Mouse (Mus musculus) kidney, postnatal 0 days (tissue): ENCODE results near the gene Ctdsp2. TPM values are rescaled to one million over a fixed set of nuclear protein-coding genes. Genes with fewer than 3 reads are reported as not detected.

ENCODE experiments used
- ATAC-seq: fragments of 200-750 bp; cut with Nextera tagmentation; replicated peaks from 2 replicates; pipeline ENCODE4 v1.8.0; 2017; ENCODE audit warnings: low read depth, moderate number of reproducible peaks, moderate TSS enrichment, moderate library complexity; ENCODE audit not compliant: low FRiP score
- DNase-seq: peaks from one replicate; pipeline ENCODE4 v3.0.0-alpha.2; 2016; ENCODE audit warnings: low spot score
- H3K27ac ChIP-seq: fragments of 300-500 bp; sonication (generic); 2 replicates; pipeline ENCODE4 v1.5.1; 2014; ENCODE audit warnings: mild to moderate bottlenecking
- H3K27me3 ChIP-seq: fragments of 300-500 bp; sonication (generic); 2 replicates; pipeline ENCODE4 v1.6.1; 2014; ENCODE audit warnings: low read length, mixed read lengths; ENCODE audit not compliant: insufficient read depth
- H3K36me3 ChIP-seq: fragments of 300-500 bp; sonication (generic); 2 replicates; pipeline ENCODE4 v1.6.1; 2014; ENCODE audit warnings: low read length, mixed read lengths; ENCODE audit not compliant: insufficient read depth
- H3K4me1 ChIP-seq: fragments of 300-500 bp; sonication (generic); replicated peaks from 2 replicates; pipeline ENCODE4 v1.6.1; 2014; ENCODE audit warnings: antibody characterized with exemption, low read length, mixed read lengths; ENCODE audit not compliant: insufficient read depth
- H3K4me2 ChIP-seq: fragments of 300-500 bp; sonication (generic); 2 replicates; pipeline ENCODE4 v1.6.1; 2014; ENCODE audit warnings: mild to moderate bottlenecking, low read length, moderate library complexity, mixed read lengths
- H3K4me3 ChIP-seq: fragments of 300-500 bp; sonication (generic); replicated peaks from 2 replicates; pipeline ENCODE4 v1.5.1; 2014; ENCODE audit warnings: low read depth, low read length
- H3K9ac ChIP-seq: fragments of 300-500 bp; sonication (generic); 2 replicates; pipeline ENCODE4 v1.6.1; 2014; ENCODE audit warnings: low read depth, low read length
- H3K9me3 ChIP-seq: fragments of 300-500 bp; sonication (generic); replicated peaks from 2 replicates; pipeline ENCODE4 v1.6.1; 2016; ENCODE audit warnings: low read length, inconsistent platforms, mixed read lengths
- CTCF ChIP-seq: IDR thresholded peaks from 2 replicates; pipeline ENCODE4 v1.5.1; 2016; ENCODE audit warnings: antibody characterized with exemption, low read depth, mild to moderate bottlenecking, moderate library complexity
- WGBS: fragments of 180-500 bp; shearing (Covaris S2); extraction: QIAGEN DNeasy Blood & Tissue Kit; methylation state at CpG from one replicate; pipeline ENCODE4 v1.1.7; 2014; 5-methylcytosine and 5-hydroxymethylcytosine counted together
- polyA plus RNA-seq: library from polyadenylated mRNA; unstranded; fragments of >200 nt; fragmentation: Nextera tagmentation; extraction: Ambion mirVana; gene quantifications from 2 replicates; pipeline ENCODE4 v1.2.1, GENCODE M21; 2015

Ctdsp2 gene
- polyA plus RNA-seq, 1 experiment from 2014 or later: 68.5 TPM

- H3K4me2 ChIP-seq: peak overlapping the region; percentile 93
- 0 out of 2 replicates have a peak, but pooled peaks cover 4% of the 10 kb centered on the region for H3K36me3 ChIP-seq
- DNase-seq (no peak), ATAC-seq (no peak)
- WGBS: 5% methylated on average over 11 of the region's 11 CpGs
- H3K9ac ChIP-seq: peak overlapping the region; percentile 96
- H3K4me3 ChIP-seq: peak overlapping the region; percentile 98
- H3K9me3 ChIP-seq: no peaks in the 10 kb centered on the region
- peaks cover 49% of the 10 kb centered on the region for H3K4me1 ChIP-seq
- peak overlapping the region; percentile 99 for H3K27ac ChIP-seq
- no peak for TF ChIP-seq CTCF
- H3K27me3 ChIP-seq: no peaks in the 10 kb centered on the region
Observed at GRCm38 (mm10) chr10:126980933-126981530, 2.5 kb downstream of the Ctdsp2 start.

DNA sequence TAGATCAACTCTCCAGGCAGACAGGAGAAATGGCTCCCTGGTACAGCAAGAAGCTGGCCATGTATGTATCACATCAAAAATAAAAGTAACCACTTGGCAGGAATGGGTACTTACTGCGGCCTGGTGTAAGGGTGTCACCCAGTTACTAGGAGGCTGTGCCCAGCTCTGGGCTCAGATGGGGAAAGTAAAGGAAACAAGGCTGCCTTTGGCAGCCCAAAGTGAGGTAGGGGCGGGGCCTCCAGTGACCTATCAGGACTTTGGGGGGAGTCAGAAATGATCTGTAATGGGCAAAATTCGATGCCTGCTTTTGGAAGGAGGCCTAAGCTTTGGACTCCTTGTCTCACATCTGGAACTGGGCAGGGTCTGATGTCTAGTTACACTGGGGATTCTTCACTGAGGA, 3.2 kb downstream of the Ctdsp2 start:
- whole genome bisulfite sequencing: 46% methylated on average over 3 of the region's 3 CpGs
- H3K4me3 ChIP-seq: peak overlapping the region; percentile 98
- peak overlapping the region; percentile 93 for H3K4me2 ChIP-seq
- no peaks in the 10 kb centered on the region for H3K9me3 ChIP-seq
- 0 out of 2 replicates have a peak, but pooled peaks cover 4% of the 10 kb centered on the region for H3K36me3 ChIP-seq
- peak overlapping the region; percentile 66 for H3K9ac ChIP-seq
- no peak for ATAC-seq
- DNase-seq: no peak
- no peaks in the 10 kb centered on the region for H3K27me3 ChIP-seq
- H3K27ac ChIP-seq: peak overlapping the region; percentile 32; the same call in 1 of the 2 replicates
- TF ChIP-seq CTCF: no peak
- peaks cover 51% of the 10 kb centered on the region for H3K4me1 ChIP-seq

GRCm38 (mm10) chr10:126983193-126983725, 4.7 kb downstream of the Ctdsp2 start:
- no peaks in the 10 kb centered on the region for H3K9me3 ChIP-seq
- DNase-seq (no peak), ATAC-seq (no peak)

GRCm38 (mm10) chr10:126984189-126985004, 5.9 kb downstream of the Ctdsp2 start:
- H3K4me1 ChIP-seq: peaks cover 70% of the 10 kb centered on the region
- ATAC-seq (no peak), DNase-seq (no peak)
- H3K9me3 ChIP-seq: no peaks in the 10 kb centered on the region
- 9% methylated on average over 5 of the region's 5 CpGs for WGBS
- H3K36me3 ChIP-seq: 0 out of 2 replicates have a peak, but pooled peaks cover 9% of the 10 kb centered on the region
- H3K27me3 ChIP-seq: no peaks in the 10 kb centered on the region
- TF ChIP-seq CTCF: no peak
- H3K4me3 ChIP-seq: no peak overlapping the region
- peak overlapping the region; percentile 51 for H3K27ac ChIP-seq
- H3K9ac ChIP-seq: no peak overlapping the region
- peak overlapping the region; percentile 93 for H3K4me2 ChIP-seq

More at GRCm38 (mm10) chr10:126983193-126983725, 4.7 kb downstream of the Ctdsp2 start:
- no peaks in the 10 kb centered on the region for H3K27me3 ChIP-seq
- H3K4me1 ChIP-seq: peaks cover 63% of the 10 kb centered on the region
- no peak overlapping the region for H3K27ac ChIP-seq
- peak overlapping the region; percentile 66 for H3K9ac ChIP-seq
- peak overlapping the region; percentile 93 for H3K4me2 ChIP-seq
- TF ChIP-seq CTCF: no peak
- 24% methylated on average over 14 of the region's 14 CpGs for WGBS
- 0 out of 2 replicates have a peak, but pooled peaks cover 9% of the 10 kb centered on the region for H3K36me3 ChIP-seq
- H3K4me3 ChIP-seq: peak overlapping the region; percentile 98

DNA sequence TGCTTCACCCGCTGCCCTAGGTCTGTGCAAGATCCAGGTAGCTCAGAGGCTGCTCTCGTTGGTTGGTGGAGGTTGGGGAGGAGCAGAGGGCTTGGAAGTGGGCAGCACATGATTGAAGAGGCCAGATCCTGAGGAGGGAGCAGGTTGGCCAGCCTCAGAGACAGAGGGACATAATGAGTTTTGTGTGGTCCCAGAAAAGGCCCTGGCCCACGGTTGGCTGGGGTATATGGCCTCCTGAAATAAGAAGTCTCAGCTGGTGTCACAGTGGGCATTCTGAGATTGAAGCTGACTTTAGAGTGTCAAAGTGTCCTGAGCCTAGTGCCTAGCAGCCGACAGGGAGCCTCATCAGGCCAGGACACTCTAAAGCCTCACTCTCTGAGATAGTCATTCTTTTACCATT, 6.6 kb downstream of the Ctdsp2 start:
- H3K27ac ChIP-seq: peak overlapping the region; percentile 51; the same call in 1 of the 2 replicates
- no peak overlapping the region for H3K9ac ChIP-seq
- no peak for TF ChIP-seq CTCF
- 63% methylated on average over 4 of the region's 4 CpGs for WGBS
- no peak for DNase-seq
- no peak for ATAC-seq
- 0 out of 2 replicates have a peak, but pooled peaks cover 9% of the 10 kb centered on the region for H3K36me3 ChIP-seq
- no peak overlapping the region for H3K4me3 ChIP-seq
- peaks cover 72% of the 10 kb centered on the region for H3K4me1 ChIP-seq
- no peaks in the 10 kb centered on the region for H3K9me3 ChIP-seq
- H3K27me3 ChIP-seq: no peaks in the 10 kb centered on the region
- peak overlapping the region; percentile 93 for H3K4me2 ChIP-seq

DNA sequence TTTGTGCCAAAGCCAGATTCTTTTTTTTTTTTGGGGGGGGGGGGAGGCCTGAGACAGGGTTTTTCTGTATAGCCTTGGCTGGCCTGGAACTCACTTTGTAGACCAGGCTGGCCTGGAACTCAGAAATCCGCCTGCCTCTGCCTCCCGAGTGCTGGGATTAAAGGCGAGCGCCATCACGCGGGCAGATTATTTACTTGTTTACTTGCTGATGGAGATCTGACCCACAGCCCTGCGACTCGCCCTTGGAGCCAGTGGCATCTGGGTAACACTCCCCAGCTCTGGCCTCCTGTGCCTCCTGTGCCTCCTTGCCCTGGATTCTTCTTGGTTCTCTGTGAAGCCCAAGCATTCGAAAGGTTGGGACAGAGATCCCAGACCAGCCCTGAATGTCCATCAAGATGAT, 7.1 kb downstream of the Ctdsp2 start:
- Histone ChIP-seq H3K27ac (peak overlapping the region; percentile 56), H3K9ac (no peak overlapping the region), H3K4me2 (no peak overlapping the region), H3K4me3 (no peak overlapping the region), H3K36me3 (0 out of 2 replicates have a peak, but pooled peaks cover 9% of the 10 kb centered on the region), H3K9me3 (no peaks in the 10 kb centered on the region), H3K4me1 (peaks cover 73% of the 10 kb centered on the region), H3K27me3 (no peaks in the 10 kb centered on the region)
- DNase-seq (no peak), ATAC-seq (no peak)
- WGBS: 85% methylated on average over 9 of the region's 9 CpGs
- TF ChIP-seq CTCF: no peak
